Mouse (Mus musculus): ENCODE results near the gene Rufy1. TPM values are rescaled to one million over a fixed set of nuclear protein-coding genes. Genes with fewer than 3 reads are reported as not detected.

The Rufy1 gene
- polyA plus RNA-seq, 1 experiment from 2014 or later: 19.1 TPM

DNA sequence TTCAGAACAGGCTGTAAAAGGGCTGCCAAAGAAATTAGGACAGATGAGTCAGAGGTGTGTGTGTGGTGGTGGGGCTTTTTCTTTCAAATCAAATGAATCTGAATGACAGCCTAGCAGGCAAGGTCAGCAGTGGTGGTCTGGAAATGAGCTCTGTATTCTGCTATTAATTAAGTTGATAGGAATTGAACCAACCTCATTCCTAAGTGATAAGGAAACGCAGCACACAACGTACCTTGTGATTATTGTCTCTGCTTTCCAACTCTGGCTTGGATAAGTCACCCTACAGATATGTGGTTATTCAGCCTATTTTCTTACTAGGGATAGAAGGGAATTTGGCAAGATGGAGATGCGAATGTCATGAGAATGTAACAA lies 1.1 kb upstream of the Rufy1 start:
- WGBS: 79% methylated on average over 3 of the region's 3 CpGs
- no peaks in the 10 kb centered on the region for H3K9me3 ChIP-seq (ENCODE audit: control insufficient read depth)
- no peak overlapping the region for H3K4me3 ChIP-seq (ENCODE audit: low read depth, low read length)
- H3K36me3 ChIP-seq (ENCODE audit: control insufficient read depth, insufficient read depth): no peaks in the 10 kb centered on the region
- H3K4me2 ChIP-seq (replicated peaks; ENCODE audit: low read depth): no peak overlapping the region
- no peak overlapping the region for H3K9ac ChIP-seq (ENCODE audit: low read depth, low read length)
- H3K27ac ChIP-seq (ENCODE audit: low read depth, low read length): no peak overlapping the region
- no peak for ATAC-seq
- TF ChIP-seq CTCF (IDR thresholded peaks at IDR 0.05; ENCODE audit: low read depth): no peak
- no peaks in the 10 kb centered on the region; the same call in 1 of the 2 replicates for H3K4me1 ChIP-seq (replicated peaks; ENCODE audit: control insufficient read depth, insufficient read depth, low read length)
- H3K27me3 ChIP-seq (replicated peaks; ENCODE audit: control insufficient read depth, insufficient read depth, low read length): no peaks in the 10 kb centered on the region

GRCm38 (mm10) chr11:50431134-50432068 lies 476 bp upstream of the Rufy1 start:
- WGBS: 32% methylated on average over 32 of the region's 32 CpGs
- Histone ChIP-seq H3K9ac (ENCODE audit: low read depth, low read length) (peak overlapping the region; percentile 99), H3K36me3 (ENCODE audit: control insufficient read depth, insufficient read depth) (no peaks in the 10 kb centered on the region), H3K27ac (ENCODE audit: low read depth, low read length) (peak overlapping the region; percentile 96), H3K9me3 (ENCODE audit: control insufficient read depth) (no peaks in the 10 kb centered on the region), H3K27me3 (replicated peaks; ENCODE audit: control insufficient read depth, insufficient read depth, low read length) (no peaks in the 10 kb centered on the region), H3K4me2 (replicated peaks; ENCODE audit: low read depth) (peak overlapping the region; percentile 80), H3K4me1 (replicated peaks; ENCODE audit: control insufficient read depth, insufficient read depth, low read length) (no peaks in the 10 kb centered on the region; the same call in 1 of the 2 replicates), H3K4me3 (ENCODE audit: low read depth, low read length) (peak overlapping the region; percentile 93)
- ATAC-seq: 0 out of 2 replicates have a peak, but pooled peaks have one; percentile 12
- no peak for TF ChIP-seq CTCF (IDR thresholded peaks at IDR 0.05; ENCODE audit: low read depth)

DNA sequence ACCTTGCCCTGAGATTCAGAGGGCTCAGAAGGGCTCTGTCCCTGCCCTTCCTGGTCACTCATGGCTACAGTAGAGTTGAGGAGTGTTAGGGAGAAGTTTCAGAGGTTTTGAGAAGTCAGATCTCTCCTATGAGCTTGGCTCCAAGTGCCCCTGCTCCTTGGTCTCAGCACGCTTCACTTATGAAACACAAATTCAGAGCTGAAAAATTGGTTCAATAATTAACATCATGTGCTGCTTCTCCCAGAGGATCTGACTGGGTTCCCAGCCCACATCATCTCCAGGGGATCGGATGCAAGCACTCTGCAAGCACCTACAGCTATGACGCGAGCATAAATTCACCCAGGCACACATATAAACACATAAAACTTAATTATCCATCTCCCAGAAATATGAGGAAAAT lies 4.9 kb downstream of the Rufy1 start:
- Histone ChIP-seq H3K4me1 (replicated peaks; ENCODE audit: control insufficient read depth, insufficient read depth, low read length) (no peaks in the 10 kb centered on the region; the same call in 1 of the 2 replicates), H3K27ac (ENCODE audit: low read depth, low read length) (no peak overlapping the region), H3K36me3 (ENCODE audit: control insufficient read depth, insufficient read depth) (no peaks in the 10 kb centered on the region; the same call in 1 of the 2 replicates), H3K27me3 (replicated peaks; ENCODE audit: control insufficient read depth, insufficient read depth, low read length) (no peaks in the 10 kb centered on the region), H3K9me3 (ENCODE audit: control insufficient read depth) (no peaks in the 10 kb centered on the region), H3K4me2 (replicated peaks; ENCODE audit: low read depth) (no peak overlapping the region), H3K4me3 (ENCODE audit: low read depth, low read length) (no peak overlapping the region), H3K9ac (ENCODE audit: low read depth, low read length) (no peak overlapping the region)
- TF ChIP-seq CTCF (IDR thresholded peaks at IDR 0.05; ENCODE audit: low read depth): no peak
- no peak for ATAC-seq
- WGBS: 90% methylated on average over 4 of the region's 4 CpGs

DNA sequence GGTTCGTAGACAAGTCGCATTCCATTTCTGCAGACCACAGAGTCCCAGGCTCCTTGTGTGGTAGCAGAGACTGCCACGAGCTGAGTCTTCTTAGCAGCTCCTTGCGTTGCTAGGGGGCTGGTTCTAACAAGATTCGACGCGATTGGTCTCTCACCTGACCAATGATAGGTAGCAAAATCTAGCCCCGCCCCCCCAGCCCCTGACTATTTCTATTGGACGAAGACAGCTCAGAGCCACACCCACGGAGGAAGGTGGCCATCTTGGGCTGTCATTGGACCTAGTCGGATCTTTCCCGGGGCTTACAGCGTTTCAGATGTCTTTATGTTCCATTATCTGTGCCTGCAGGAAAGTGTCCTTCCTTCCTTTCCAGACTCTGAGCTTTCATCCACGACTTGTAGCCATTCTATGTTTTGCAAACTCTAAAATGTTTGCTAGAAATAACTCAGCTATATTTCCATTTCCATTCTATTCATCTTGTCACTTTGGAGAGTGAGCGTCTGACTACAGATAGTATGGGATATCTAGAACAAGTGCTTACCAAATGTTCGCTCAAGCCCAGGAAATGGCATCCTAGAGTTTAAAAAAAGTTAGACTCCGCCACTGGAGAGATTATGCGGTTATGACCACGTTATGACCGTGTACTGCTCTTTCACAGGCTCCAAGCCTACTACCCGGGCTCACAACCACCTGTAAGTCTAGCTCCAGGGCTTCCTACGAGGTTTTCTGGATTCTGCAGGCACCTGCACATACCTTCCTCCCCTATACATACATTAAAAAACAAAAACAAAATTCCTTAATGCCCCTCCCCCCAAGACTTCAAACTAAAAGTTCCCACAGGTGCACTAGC lies 8.8 kb downstream of the Rufy1 start:
- Histone ChIP-seq H3K9ac (ENCODE audit: low read depth, low read length) (no peak overlapping the region), H3K27ac (ENCODE audit: low read depth, low read length) (no peak overlapping the region), H3K27me3 (replicated peaks; ENCODE audit: control insufficient read depth, insufficient read depth, low read length) (no peaks in the 10 kb centered on the region), H3K36me3 (ENCODE audit: control insufficient read depth, insufficient read depth) (peaks cover 17% of the 10 kb centered on the region), H3K4me3 (ENCODE audit: low read depth, low read length) (peak overlapping the region; percentile 32), H3K4me2 (replicated peaks; ENCODE audit: low read depth) (peak overlapping the region; percentile 64), H3K9me3 (ENCODE audit: control insufficient read depth) (no peaks in the 10 kb centered on the region), H3K4me1 (replicated peaks; ENCODE audit: control insufficient read depth, insufficient read depth, low read length) (no peaks in the 10 kb centered on the region)
- 24% methylated on average over 22 of the region's 22 CpGs for WGBS
- no peak for TF ChIP-seq CTCF (IDR thresholded peaks at IDR 0.05; ENCODE audit: low read depth)
- peak; percentile 89 for ATAC-seq

GRCm38 (mm10) chr11:50421461-50421860 lies 9.5 kb downstream of the Rufy1 start:
- TF ChIP-seq CTCF (IDR thresholded peaks at IDR 0.05; ENCODE audit: low read depth): no peak
- ATAC-seq: no peak
- H3K4me2 ChIP-seq (replicated peaks; ENCODE audit: low read depth): peak overlapping the region; percentile 64
- peak overlapping the region; percentile 21; the same call in 1 of the 2 replicates for H3K4me3 ChIP-seq (ENCODE audit: low read depth, low read length)
- H3K9ac ChIP-seq (ENCODE audit: low read depth, low read length): no peak overlapping the region
- H3K36me3 ChIP-seq (ENCODE audit: control insufficient read depth, insufficient read depth): peaks cover 24% of the 10 kb centered on the region
- H3K4me1 ChIP-seq (replicated peaks; ENCODE audit: control insufficient read depth, insufficient read depth, low read length): no peaks in the 10 kb centered on the region
- H3K27me3 ChIP-seq (replicated peaks; ENCODE audit: control insufficient read depth, insufficient read depth, low read length): no peaks in the 10 kb centered on the region
- WGBS: 50% methylated on average over 5 of the region's 5 CpGs
- H3K9me3 ChIP-seq (ENCODE audit: control insufficient read depth): no peaks in the 10 kb centered on the region
- H3K27ac ChIP-seq (ENCODE audit: low read depth, low read length): no peak overlapping the region

DNA sequence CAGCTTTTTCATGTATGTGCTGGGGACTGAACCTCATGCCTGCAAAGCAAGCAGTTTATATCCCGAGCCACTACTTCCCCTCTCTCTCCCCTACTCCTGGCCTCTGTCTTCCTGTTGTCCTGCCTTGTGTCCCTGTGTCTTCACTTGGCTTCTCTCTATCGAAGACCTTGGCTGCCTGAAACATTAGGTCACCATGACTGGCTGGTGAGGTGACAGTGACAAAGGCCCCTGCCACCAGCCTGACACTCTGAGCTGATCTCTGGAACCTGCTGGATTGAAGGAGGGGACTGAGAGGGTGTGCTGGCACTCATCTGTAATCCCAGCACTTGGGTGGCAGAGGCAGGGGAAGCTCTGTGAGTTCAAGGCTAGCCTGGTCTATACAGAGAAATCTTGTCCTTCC lies 13.1 kb downstream of the Rufy1 start:
- Histone ChIP-seq H3K27ac (ENCODE audit: low read depth, low read length) (no peak overlapping the region), H3K4me3 (ENCODE audit: low read depth, low read length) (no peak overlapping the region), H3K4me2 (replicated peaks; ENCODE audit: low read depth) (no peak overlapping the region), H3K9ac (ENCODE audit: low read depth, low read length) (no peak overlapping the region), H3K36me3 (ENCODE audit: control insufficient read depth, insufficient read depth) (peaks cover 53% of the 10 kb centered on the region), H3K27me3 (replicated peaks; ENCODE audit: control insufficient read depth, insufficient read depth, low read length) (no peaks in the 10 kb centered on the region), H3K4me1 (replicated peaks; ENCODE audit: control insufficient read depth, insufficient read depth, low read length) (no peaks in the 10 kb centered on the region), H3K9me3 (ENCODE audit: control insufficient read depth) (no peaks in the 10 kb centered on the region)
- WGBS: 60% methylated on average over 2 of the region's 2 CpGs
- no peak for TF ChIP-seq CTCF (IDR thresholded peaks at IDR 0.05; ENCODE audit: low read depth)
- ATAC-seq: no peak
